Mouse (Mus musculus) brain, adult 2 months (tissue): Measurements from ENCODE around the gene Rgs13.
"Not testable (repeated sequence)": the region's sequence is repeated elsewhere in the genome, so short reads cannot be mapped to it uniquely, and the experiment has no call there.

Source experiments
- DNase-seq: peaks from one replicate; pipeline ENCODE4 v3.0.0; 2011; ENCODE audit warnings: low read depth, low spot score

The Rgs13 gene

DNA sequence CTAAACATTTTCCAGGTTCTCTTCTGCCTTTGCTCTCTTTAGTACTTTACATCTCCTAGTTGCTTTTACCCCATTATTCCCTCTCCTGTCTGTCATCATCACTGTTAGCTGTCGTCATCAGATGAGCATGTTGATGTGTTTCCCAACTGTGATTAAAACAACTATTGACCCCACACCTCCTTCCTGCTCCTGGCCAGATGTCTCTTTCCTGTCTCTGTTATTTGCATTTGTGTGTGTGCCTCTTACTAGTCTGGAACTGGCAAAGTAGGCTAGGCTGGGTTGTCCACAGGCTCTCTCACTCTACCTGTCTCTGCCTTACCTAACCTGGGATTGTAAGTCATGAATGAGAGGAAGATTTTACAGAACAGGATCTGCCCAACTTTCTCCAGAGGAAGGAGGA, 24.6 kb downstream of the Rgs13 start:
- no peak for DNase-seq

DNA sequence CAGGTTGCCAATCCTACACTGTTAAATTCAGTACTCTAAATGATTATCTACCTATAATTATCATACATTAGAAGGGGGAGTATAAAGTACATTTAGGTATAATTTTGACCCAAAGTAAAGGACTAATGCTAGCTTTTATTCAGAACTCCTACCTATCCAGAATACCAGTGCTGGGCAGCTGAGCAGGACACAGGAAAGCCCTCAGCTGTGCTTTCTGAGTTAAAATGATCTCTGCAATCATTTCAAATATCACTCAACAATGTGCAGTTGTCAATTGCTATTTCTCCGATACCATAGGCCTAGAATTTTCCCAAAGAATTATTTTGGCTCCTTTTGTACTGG, 25.0 kb downstream of the Rgs13 start:
- DNase-seq: no peak

DNA sequence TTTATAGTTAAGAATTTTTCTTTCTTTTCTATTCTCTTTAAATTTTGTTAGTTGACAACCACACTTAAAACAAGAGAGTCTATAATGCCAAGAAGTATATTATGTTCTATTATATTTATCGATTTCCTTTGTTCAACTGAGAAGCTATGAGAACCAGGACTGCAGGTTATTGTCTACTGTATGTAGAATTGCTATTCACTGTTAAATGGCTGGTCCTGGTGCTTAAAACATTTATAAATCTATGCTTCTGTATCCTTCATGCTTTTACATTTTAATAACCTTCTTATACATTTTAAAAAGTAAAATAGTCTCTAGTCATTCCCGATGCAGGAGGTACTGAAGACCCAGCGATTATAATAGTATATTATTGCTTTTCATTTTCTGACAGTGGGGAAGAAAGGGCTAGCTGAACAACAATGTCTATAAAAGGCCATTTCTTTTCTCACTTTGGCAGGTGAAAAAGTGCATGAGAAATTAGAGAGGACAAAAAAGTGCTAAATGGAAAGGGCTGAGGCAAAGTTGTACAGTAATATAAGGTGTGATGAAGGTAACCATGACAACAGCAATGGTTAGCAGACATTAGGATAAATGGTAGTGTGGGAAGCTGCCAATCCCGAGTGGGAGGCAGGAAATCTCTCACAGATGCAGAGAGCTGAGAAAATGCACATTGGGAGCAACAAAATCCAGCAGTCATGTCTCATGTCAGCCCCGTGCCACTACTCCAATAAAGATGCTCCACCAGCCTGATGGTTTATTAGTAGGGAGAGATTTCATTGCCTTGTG, 25.6 kb downstream of the Rgs13 start:
- DNase-seq: peak; percentile 85

DNA sequence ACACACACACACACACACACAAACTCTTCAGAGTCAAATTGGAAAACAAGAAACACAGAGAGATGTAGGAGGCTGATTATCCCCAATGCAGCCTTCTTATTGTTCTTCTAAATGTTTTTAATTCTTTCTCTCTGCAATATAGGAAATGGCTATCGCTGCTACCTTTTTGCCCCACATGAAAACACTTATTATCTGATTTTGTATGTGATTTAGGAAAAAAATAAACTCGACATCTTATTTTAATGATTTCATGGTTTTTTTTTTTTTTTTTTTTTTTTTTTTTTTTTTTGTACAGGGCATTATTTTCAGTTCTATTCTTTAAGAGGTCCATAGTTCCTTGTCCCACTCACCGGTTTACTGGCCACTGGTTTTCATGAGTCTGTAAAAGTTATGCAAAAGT, 27.2 kb downstream of the Rgs13 start:
- no peak for DNase-seq

DNA sequence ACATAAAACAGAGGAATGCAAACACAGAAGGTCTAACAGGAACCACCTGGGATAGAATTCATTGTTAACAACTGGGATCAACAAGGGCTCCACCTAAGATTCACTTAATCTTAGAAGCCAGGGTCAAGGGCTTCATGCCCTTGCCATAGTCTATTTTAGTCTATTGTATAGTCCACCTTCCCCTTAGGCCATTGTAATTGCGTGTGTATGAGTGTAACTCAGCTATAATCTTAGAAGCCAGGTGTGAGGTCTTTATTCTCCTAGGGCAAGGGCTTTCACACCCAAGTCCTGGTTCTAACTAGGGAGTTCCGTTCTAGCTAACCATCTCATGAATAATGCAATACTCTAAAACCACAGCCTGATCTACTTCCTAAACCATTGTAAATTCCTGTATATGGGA, 35.8 kb downstream of the Rgs13 start:
- not testable (repeated sequence) for DNase-seq

DNA sequence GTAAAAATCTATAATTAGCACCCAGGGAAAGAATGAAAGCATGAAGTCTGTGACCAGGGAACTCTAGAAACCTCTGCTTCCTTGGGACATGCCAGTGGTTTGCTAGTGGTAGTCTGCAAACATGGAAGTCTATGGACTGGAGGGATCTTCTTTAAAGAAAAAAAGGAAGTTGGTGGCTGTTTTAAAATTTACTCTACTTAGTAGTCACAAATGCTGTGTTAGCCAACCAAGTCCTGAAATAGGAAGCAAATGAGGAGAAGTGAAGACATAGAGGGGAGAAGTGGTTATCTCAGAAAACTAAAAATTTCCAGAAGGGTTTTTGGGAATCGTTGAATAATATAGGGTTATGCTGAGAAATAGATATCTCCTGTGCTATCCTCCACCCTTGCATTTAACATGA, 37.3 kb downstream of the Rgs13 start:
- no peak for DNase-seq

DNA sequence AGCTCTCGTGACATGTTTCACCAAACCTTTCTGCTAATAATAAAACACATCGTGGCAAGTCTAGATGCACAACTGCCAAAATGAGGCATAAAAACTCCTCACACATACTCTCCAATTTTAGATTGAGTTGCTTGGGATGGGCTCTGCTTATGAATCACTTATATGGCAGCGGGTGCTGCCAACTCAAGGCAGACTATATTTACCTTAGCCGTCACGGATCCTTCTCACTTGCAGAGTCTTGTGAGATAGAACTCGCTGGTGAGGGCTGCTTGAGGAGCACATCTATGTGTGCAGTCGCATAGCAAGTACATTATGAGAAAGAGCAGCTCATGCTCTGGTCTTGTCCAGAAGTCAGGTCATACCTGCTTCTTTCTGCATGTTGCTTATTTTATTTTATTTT, 49.2 kb downstream of the Rgs13 start:
- peak; percentile 87 for DNase-seq

DNA sequence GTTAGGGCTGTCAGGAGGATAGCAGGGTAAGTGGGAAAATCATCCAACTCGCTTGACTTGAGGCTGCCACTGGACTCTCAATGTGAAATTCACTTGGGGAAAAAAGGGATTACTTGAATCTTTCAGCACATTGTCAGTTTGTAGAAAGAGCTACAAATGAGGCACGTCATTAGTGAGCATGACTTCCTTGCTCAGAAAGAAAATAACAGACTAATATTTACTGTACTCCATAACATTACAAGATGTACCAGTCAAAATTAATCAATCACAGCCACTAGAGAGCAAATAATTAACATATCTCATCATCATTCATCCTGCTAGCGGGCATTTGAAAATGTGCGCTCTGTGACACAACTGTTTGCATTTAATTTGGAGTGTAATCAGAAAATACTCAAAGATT, 57.1 kb downstream of the Rgs13 start:
- DNase-seq: no peak

DNA sequence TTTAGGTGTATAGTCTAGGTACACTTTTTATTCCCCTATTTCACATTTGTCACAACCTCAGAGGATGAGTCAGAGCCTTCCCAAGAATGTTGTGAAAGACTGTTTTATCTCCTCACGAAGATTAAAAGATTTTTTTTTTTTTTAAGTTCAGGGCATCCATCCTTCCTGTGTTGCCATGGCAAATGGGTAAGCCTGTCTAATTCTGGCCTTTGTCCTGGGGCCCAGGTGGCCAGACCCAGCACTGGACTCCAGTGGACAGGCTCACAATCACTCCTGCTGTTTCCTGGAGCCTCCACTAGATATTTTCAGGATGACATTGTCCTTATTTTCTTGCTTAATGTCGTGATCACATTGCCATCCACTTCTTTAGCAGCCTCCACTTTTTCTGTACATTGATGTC, 57.7 kb downstream of the Rgs13 start:
- DNase-seq: peak; percentile 45

DNA sequence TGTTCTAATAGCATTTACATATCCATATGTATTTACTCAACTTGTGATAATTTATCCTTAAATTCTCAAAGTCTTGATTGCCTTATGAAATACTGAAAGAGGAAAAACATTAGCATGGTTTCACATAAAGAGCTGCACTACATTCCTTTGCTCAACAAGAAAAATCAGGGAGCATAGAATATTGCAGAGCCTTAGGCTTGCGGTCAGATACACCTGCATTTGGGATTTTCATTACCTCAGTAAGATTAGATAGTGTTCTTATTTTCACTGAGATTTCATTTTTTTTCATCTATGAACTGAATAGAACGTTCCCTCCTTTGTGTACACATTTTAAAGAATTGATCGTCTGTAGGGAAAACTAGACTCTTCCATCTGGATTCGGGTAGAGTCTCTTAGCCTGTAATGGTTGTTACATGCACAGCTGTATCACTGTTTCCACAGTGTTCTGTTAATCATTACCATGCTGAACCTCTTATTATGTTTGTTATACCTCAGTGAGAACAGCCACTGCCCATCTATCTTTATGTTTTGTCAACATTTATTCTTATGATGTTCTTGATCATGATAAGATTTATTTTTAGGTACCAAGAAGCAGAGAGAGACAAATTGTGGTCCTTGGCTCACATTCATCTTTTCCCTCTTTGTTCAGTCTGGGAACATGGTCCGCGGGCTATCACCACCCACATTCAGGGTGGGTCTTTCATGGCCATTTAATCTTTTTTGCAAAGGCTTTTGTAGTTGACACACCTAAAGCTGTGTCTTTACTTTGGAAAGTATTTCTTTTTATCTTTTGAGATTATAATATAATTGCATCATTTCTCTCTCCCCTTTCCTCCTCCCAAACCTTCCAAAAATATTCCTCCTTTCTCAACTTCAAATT, 61.1 kb downstream of the Rgs13 start:
- no peak for DNase-seq

DNA sequence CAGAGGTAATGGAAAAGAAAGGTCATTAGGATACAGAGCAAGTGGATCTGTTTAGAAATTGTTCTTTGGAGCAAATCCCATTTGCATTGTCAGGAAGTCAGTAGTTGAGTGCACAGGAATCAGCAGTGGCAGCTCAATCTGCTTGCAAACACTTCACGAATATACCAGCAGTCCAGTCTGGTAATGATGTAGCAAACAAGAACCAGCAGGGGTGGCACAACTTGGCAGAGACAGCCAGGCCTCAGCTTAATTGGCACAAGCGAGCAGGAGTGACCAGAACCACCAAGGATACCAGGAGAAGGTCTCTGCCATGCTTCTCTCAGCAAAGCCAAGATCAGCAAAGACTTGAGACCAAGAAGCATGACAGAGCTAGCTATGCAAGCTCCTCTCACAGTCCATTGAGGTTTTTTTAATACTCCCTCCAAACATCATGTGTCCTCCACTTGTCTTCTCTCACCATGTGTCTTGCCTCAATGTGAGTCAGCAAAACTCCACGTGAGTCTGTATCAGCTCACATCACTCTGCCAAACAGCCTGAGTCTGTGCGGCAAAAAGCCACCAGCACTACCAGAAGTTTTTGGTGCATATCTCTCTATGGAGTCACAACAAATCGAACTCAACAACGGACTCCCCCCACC, 63.6 kb downstream of the Rgs13 start:
- peak; percentile 39 for DNase-seq

DNA sequence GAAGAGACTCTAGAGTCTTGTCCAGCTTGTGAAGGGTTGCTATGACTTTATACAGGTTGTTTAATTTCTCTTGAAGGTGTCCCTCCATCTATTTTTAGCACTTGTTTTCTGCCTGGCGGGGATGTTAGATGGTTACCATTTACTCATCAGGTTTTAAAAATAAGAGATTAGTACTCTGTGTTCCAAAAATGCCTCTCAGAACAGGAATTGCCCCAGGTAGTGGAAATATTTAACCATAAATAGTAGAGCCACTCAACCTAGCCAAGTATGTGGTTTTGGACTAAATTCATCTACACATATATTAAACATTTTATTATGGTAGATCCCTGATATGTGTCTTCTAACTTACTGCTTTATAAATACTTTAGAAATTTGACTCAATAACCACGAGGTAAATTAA, 64.2 kb downstream of the Rgs13 start:
- no peak for DNase-seq

DNA sequence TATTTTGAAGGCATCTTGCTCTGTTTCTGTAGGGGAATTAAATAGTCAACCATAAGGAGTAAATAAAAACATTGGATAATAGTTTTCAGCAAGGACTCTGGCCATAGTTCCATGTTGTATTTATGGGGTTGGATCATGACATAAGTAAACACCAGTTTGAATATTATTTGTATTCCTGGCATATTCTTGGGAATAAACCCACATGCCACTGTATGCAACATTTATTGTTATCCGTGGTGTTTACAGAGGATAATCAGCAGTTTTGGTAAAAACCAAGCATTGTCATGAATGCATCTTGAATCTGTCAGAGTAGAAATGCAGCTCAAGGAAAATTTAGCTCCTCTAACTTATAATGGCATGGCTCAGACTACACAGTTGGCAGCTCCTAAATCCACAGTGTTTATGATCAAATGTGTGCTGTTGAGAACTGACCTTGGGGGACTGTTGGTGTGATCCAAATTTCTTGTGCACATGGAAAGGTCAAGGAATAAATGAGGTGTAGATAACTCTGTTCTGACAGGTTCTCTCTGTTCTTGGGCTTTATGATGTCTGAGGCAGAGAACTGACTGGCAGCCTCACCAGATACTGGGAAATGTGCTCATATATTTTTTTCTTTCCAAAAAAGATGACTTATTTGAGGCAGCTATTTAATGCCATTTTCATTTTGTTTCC, 78.4 kb downstream of the Rgs13 start:
- DNase-seq: peak; percentile 24

DNA sequence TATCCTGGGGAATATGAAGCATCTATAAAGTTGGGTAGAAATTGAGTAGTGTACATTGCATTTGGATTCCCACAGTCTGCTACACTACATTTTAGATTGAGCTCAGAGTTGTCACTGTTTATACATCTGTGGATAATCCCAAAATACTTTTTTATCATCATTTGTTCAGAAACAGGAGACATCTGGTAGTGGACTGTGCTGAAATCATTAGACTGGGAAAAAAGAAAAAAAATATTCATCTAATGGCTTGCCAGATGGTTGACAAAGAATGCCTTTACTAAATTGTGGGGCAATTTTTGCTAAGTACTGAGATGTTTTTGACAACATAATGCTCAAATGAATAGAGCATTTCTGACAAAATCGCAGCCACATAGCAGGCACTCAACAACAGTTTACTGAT, 86.8 kb downstream of the Rgs13 start:
- peak; percentile 44 for DNase-seq
